11 mouse cellular contexts compared by ENCODE assay signal in genomic region chr14:54383355-54383771, GRCm38 (mm10). TPM values are rescaled to one million over a fixed set of nuclear protein-coding genes. Genes with fewer than 3 reads are reported as not detected.
A peak's percentile ranks its signal among the peaks of the same experiment; 100 is the strongest.
DNase-seq lines count a peak whose midpoint lies in the region; ATAC-seq and TF ChIP-seq lines count a peak whose summit lies in the region.
"Had no signal": no experiment of that assay in that cellular context is flagged by ENCODE, and none has a peak within 500 bp of the region (broad histone marks: within the 10 kb centered on the region; RNA-seq: fewer than 3 reads in every experiment).

No protein-coding gene starts in this region.

- H3K4me2 ChIP-seq in lung, embryonic 16.5 days (ENCODE audit: low read depth, low read length): no peak overlapping the region
- no peak overlapping the region for H3K4me2 ChIP-seq in embryonic facial prominence, embryonic 14.5 days (ENCODE audit: low read depth, low read length)
- H3K4me2 ChIP-seq in kidney, embryonic 15.5 days: no peak overlapping the region
- H3K4me2 ChIP-seq: midbrain, embryonic 15.5 days had no signal

- H3K27me3 ChIP-seq in lung, embryonic 16.5 days (ENCODE audit: control insufficient read depth, insufficient read depth, low read depth, low read length): no peaks in the 10 kb centered on the region
- no peaks in the 10 kb centered on the region for H3K27me3 ChIP-seq in embryonic facial prominence, embryonic 14.5 days (replicated peaks; ENCODE audit: control insufficient read depth, insufficient read depth, low read length)
- no peaks in the 10 kb centered on the region for H3K27me3 ChIP-seq in kidney, embryonic 15.5 days
- no peaks in the 10 kb centered on the region for H3K27me3 ChIP-seq in small intestine, adult 2 months (ENCODE audit: control insufficient read depth, insufficient read depth, low read length)
- H3K27me3 ChIP-seq: midbrain, embryonic 15.5 days; Patski had no signal

- no peak overlapping the region for H3K9ac ChIP-seq in lung, embryonic 16.5 days (ENCODE audit: low read length)
- no peak overlapping the region for H3K9ac ChIP-seq in embryonic facial prominence, embryonic 14.5 days (ENCODE audit: low read depth, low read length)
- no peak overlapping the region for H3K9ac ChIP-seq in kidney, embryonic 15.5 days
- H3K9ac ChIP-seq: midbrain, embryonic 15.5 days had no signal

- 55% methylated on average over 4 of the region's 4 CpGs for WGBS in lung, embryonic 16.5 days
- 25% methylated on average over 4 of the region's 4 CpGs for WGBS in embryonic facial prominence, embryonic 14.5 days
- 24% methylated on average over 4 of the region's 4 CpGs for WGBS in kidney, embryonic 15.5 days
- WGBS in small intestine, adult 2 months: 13% methylated on average over 4 of the region's 4 CpGs

- no peaks in the 10 kb centered on the region for H3K9me3 ChIP-seq in lung, embryonic 16.5 days (ENCODE audit: control insufficient read depth, low read length)
- no peaks in the 10 kb centered on the region for H3K9me3 ChIP-seq in embryonic facial prominence, embryonic 14.5 days (ENCODE audit: control insufficient read depth, low read length)
- no peaks in the 10 kb centered on the region for H3K9me3 ChIP-seq in kidney, embryonic 15.5 days (replicated peaks)
- H3K9me3 ChIP-seq: midbrain, embryonic 15.5 days had no signal

- no peak for TF ChIP-seq CTCF in small intestine, adult 2 months (IDR thresholded peaks at IDR 0.05; ENCODE audit: extremely low read depth, insufficient read length, insufficient replicate concordance, low read depth, low read length)

- H3K27ac ChIP-seq in lung, embryonic 16.5 days (ENCODE audit: low read length): no peak overlapping the region
- no peak overlapping the region for H3K27ac ChIP-seq in embryonic facial prominence, embryonic 14.5 days (replicated peaks; ENCODE audit: low read depth, low read length)
- H3K27ac ChIP-seq in kidney, embryonic 15.5 days: peak overlapping the region; percentile 51
- peak overlapping the region; percentile 93 for H3K27ac ChIP-seq in small intestine, adult 2 months (ENCODE audit: insufficient read depth, low read depth, low read length)
- H3K27ac ChIP-seq: gastrocnemius, adult 2 months; midbrain, embryonic 15.5 days had no signal

- H3K36me3 ChIP-seq in lung, embryonic 16.5 days (ENCODE audit: control insufficient read depth, insufficient read depth, low read length): no peaks in the 10 kb centered on the region
- no peaks in the 10 kb centered on the region for H3K36me3 ChIP-seq in embryonic facial prominence, embryonic 14.5 days (ENCODE audit: control insufficient read depth, insufficient read depth, low read length)
- H3K36me3 ChIP-seq in kidney, embryonic 15.5 days: no peaks in the 10 kb centered on the region
- peaks cover 9% of the 10 kb centered on the region for H3K36me3 ChIP-seq in small intestine, adult 2 months (ENCODE audit: control insufficient read depth, insufficient read depth, low read length)
- H3K36me3 ChIP-seq: midbrain, embryonic 15.5 days had no signal

- no peak overlapping the region for H3K4me3 ChIP-seq in lung, embryonic 16.5 days (ENCODE audit: low read length)
- no peak overlapping the region for H3K4me3 ChIP-seq in embryonic facial prominence, embryonic 14.5 days (ENCODE audit: low read depth, low read length)
- no peak overlapping the region for H3K4me3 ChIP-seq in kidney, embryonic 15.5 days (replicated peaks)
- H3K4me3 ChIP-seq in small intestine, adult 2 months (ENCODE audit: low read depth, low read length): peak overlapping the region; percentile 10; the same call in 1 of the 2 replicates
- H3K4me3 ChIP-seq: gastrocnemius, adult 2 months; midbrain, embryonic 15.5 days had no signal

- intact Hi-C loops in left cerebral cortex, postnatal 25 days (cut with DNase I): no loop called here

- no peak for DNase-seq in lung, postnatal 14 days
- peak; percentile 38 for DNase-seq in embryonic facial prominence, embryonic 14.5 days (ENCODE audit: low spot score)
- DNase-seq in cerebellum, adult 9-11 months: no peak
- DNase-seq in left cerebral cortex, postnatal 25 days (ENCODE audit: low spot score in 2 of 2): no peak
- DNase-seq in right cerebral cortex, postnatal 14 days: no peak
- DNase-seq: gastrocnemius, adult 2 months had no signal

- peaks cover 11% of the 10 kb centered on the region; the same call in 1 of the 2 replicates for H3K4me1 ChIP-seq in lung, embryonic 16.5 days (replicated peaks; ENCODE audit: control insufficient read depth, insufficient read depth, low read length)
- no peaks in the 10 kb centered on the region for H3K4me1 ChIP-seq in embryonic facial prominence, embryonic 14.5 days (ENCODE audit: control insufficient read depth, insufficient read depth, low read length)
- peaks cover 67% of the 10 kb centered on the region for H3K4me1 ChIP-seq in kidney, embryonic 15.5 days
- peaks cover 52% of the 10 kb centered on the region for H3K4me1 ChIP-seq in small intestine, adult 2 months (ENCODE audit: control insufficient read depth, insufficient read depth, insufficient read length, low read length)
- H3K4me1 ChIP-seq: midbrain, embryonic 15.5 days had no signal

- TF ChIP-seq POLR2A in small intestine, adult 2 months (IDR thresholded peaks at IDR 0.05; ENCODE audit: low read depth, low read length): peak; percentile 63; the same call in 1 of the 2 replicates

- ATAC-seq in lung, embryonic 16.5 days (ENCODE audit: low read depth): peak; percentile 58; the same call in 1 of the 2 replicates
- no peak for ATAC-seq in embryonic facial prominence, embryonic 14.5 days (ENCODE audit: low read depth)
- 0 out of 2 replicates have a peak, but pooled peaks have one; percentile 33 for ATAC-seq in kidney, embryonic 15.5 days (replicated peaks; ENCODE audit: low FRiP score)
- ATAC-seq: midbrain, embryonic 15.5 days; Patski had no signal

RNA-seq across cellular contexts. Expression of gene Oxa1l, which starts 22.7 kb away (rescaled TPM):
- 40.3 and 46.2 TPM in 2 replicates for polyA plus RNA-seq in lung, embryonic 16.5 days (2015; fragmentation: Nextera tagmentation; extraction: Ambion mirVana)
- polyA plus RNA-seq in embryonic facial prominence, embryonic 14.5 days (2014; fragmentation: Nextera tagmentation; extraction: Ambion mirVana): 47.0 and 48.6 TPM in 2 replicates
- polyA plus RNA-seq in kidney, embryonic 15.5 days (2015; fragmentation: Nextera tagmentation; extraction: Ambion mirVana): 50.9 and 61.0 TPM in 2 replicates
- polyA plus RNA-seq in small intestine, adult 2 months (2012; rRNA removed): 73.2 and 120 TPM in 2 replicates
- 10 to 100 TPM; 52.4 to 57.2 TPM for total RNA-seq in left cerebral cortex, postnatal 25 days (2021)

RNA-seq across cellular contexts. Expression of gene Slc7a7, which starts 34.2 kb away (rescaled TPM):
- polyA plus RNA-seq in lung, embryonic 16.5 days (2015; fragmentation: Nextera tagmentation; extraction: Ambion mirVana): 14.2 and 17.0 TPM in 2 replicates
- 6.3 and 7.7 TPM in 2 replicates for polyA plus RNA-seq in embryonic facial prominence, embryonic 14.5 days (2014; fragmentation: Nextera tagmentation; extraction: Ambion mirVana)
- 11.0 and 11.4 TPM in 2 replicates for polyA plus RNA-seq in kidney, embryonic 15.5 days (2015; fragmentation: Nextera tagmentation; extraction: Ambion mirVana)
- polyA plus RNA-seq in small intestine, adult 2 months (2012; rRNA removed): 110 and 341 TPM in 2 replicates
- total RNA-seq in left cerebral cortex, postnatal 25 days (2021): 1 to 10 TPM; 1.7 to 2.8 TPM

RNA-seq across cellular contexts. Expression of gene Mrpl52, which starts 43.3 kb away (rescaled TPM):
- 258 and 287 TPM in 2 replicates for polyA plus RNA-seq in lung, embryonic 16.5 days (2015; fragmentation: Nextera tagmentation; extraction: Ambion mirVana)
- polyA plus RNA-seq in embryonic facial prominence, embryonic 14.5 days (2014; fragmentation: Nextera tagmentation; extraction: Ambion mirVana): 226 and 241 TPM in 2 replicates
- polyA plus RNA-seq in kidney, embryonic 15.5 days (2015; fragmentation: Nextera tagmentation; extraction: Ambion mirVana): 265 and 305 TPM in 2 replicates
- polyA plus RNA-seq in small intestine, adult 2 months (2012; rRNA removed): 186 and 284 TPM in 2 replicates
- 10 to 100 TPM; 89.1 to 94.2 TPM for total RNA-seq in left cerebral cortex, postnatal 25 days (2021)

RNA-seq across cellular contexts. Expression of gene Mmp14, which starts 48.0 kb away (rescaled TPM):
- 176 and 183 TPM in 2 replicates for polyA plus RNA-seq in lung, embryonic 16.5 days (2015; fragmentation: Nextera tagmentation; extraction: Ambion mirVana)
- polyA plus RNA-seq in embryonic facial prominence, embryonic 14.5 days (2014; fragmentation: Nextera tagmentation; extraction: Ambion mirVana): 235 and 254 TPM in 2 replicates
- polyA plus RNA-seq in kidney, embryonic 15.5 days (2015; fragmentation: Nextera tagmentation; extraction: Ambion mirVana): 155 and 168 TPM in 2 replicates
- polyA plus RNA-seq in small intestine, adult 2 months (2012; rRNA removed): 59.9 and 66.0 TPM in 2 replicates
- total RNA-seq in left cerebral cortex, postnatal 25 days (2021): 10 to 100 TPM in 1 of 2 experiments, 1 to 10 TPM in 1; 7.9 to 14.8 TPM

Comparison
In these comparisons a context has a peak if more than half of its experiments do, and no peak if none do; other contexts are left out.
1. H3K27ac ChIP-seq: peak in kidney, embryonic 15.5 days (single experiment) and small intestine, adult 2 months (single experiment); none in lung, embryonic 16.5 days (single experiment) and embryonic facial prominence, embryonic 14.5 days (single experiment).